Mouse (Mus musculus) adipocyte (in vitro differentiated cells): ENCODE results near the gene Ces1d.
"Not testable (repeated sequence)": the region's sequence is repeated elsewhere in the genome, so short reads cannot be mapped to it uniquely, and the experiment has no call there.

Experiments used
- DNase-seq: peaks from one replicate; pipeline ENCODE4 v3.0.0-alpha.2; 2016; ENCODE audit warnings: low spot score

The Ces1d gene

DNA sequence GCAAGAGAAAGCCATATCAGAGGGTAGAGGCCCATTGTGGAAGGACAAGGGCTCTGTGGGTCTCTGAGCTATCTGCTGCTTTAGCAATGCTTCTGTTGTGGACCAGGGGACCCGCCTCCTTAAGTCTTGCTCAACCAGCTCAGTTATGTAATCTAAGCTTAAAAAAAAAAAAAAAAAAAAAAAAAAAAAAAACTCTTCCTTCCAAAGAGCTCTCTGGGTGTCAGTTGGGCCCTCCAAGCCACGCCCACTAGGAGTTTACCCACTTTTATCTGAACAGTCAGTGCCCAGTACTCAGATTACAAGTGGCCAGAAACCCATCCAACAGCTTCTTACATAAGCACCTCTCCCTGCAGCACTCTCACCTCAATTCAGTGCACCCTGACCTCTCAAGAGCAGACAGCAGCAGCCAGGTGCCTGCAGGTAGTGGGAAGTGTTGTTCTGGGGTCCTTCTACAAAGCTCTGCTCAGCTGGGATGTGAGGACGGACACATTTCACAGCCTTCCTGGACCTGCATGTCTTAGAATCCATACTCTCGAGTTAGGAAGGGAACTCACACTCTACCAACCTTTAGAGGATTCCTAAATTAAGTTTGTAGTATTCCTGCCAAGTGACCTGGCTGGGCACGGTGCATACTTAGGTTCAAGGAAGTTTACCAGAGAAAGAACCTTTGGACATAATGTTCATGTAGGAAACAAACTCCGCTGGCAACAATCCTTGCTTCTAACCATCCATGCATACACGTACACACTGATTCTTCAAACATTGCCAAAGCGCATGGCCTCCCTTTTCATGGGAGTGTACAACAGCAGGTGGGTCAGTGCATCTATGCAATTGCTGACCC, at the start of gene Ces1d:
TSS of gene Ces1d (minus strand) at position 154 of the 841 bp plus-strand sequence.
- DNase-seq, result peak; percentile 10

- DNase-seq, result no peak
Observed at GRCm38 (mm10) chr8:93246057-93246456, 48.4 kb upstream of the Ces1d start.

DNA sequence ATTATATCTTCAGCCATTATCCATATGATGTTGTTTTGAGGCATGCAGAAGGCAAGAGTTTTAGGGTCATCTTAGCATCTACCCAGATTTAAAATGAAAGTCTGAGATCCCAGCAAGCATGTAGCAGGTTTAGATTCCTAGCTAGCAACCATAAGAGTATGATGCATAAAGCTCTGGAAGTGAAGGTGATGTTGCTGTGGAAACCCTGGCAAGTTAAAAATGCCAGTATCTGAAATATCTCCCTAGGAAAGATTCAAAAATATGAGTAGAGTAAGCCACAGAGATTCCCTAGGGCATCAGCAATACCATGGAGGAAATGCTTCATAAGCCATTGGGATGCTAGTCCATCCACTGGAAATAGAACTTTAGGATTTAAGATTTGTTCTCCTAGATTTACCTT, 42.2 kb upstream of the Ces1d start:
- no peak for DNase-seq

DNA sequence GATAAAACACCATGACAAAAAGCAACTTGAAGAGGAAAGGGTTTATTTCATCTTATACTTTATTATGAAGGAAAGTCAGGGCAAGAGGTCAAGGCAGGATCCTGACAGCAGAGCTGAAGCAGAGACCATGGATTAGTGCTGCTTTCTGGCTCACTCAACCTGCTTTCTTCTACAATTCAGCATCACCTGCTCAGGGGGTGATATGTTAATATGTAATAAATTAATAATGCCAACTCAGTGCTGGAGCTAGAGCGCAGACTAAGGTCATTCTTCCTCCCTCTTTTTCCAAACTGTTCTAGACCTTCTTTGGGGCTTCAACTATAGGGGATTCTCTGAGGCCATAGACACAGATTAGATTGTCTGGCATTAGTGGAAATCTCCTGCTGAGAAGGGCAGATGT, 38.0 kb upstream of the Ces1d start:
- DNase-seq, result no peak

DNA sequence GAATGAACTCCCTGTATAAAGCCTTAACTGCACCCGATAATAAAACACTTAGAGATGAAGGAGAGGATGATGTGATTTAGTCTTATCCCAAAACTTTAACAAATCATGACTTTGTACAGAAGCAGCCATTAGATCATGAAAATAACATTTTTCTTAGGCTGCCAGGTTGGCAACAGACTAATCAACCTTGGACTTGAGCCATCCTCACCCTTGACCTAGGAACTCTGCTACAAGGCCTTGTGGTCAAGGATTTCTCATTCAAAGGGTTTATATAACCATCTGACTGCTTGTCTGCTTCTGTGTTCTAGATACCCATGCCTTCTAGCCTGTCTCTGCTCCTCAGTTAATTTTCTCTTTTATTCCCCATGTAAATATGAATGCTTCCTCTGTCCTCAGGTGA, 37.1 kb upstream of the Ces1d start:
- DNase-seq, result peak; percentile 44

DNA sequence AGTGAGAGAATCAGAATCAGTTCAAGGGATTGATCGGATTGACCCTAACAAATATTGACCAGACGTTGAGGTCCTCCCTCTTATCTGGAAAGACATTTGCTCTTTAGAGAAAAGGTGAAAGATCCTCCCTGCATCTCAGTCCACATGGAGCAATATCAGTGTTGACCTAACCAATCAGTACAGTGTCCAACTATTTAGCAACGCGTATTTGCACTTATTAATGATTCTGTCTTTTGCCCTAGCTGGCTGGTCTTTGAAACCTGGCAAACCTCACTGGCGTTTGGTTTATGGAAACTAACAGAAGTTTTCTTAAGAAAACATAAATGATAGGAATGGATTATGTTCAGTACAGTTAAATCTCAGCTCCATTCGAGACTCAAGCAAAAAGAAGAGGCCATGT, 36.4 kb upstream of the Ces1d start:
- peak; percentile 40 for DNase-seq

- no peak for DNase-seq
Observed at GRCm38 (mm10) chr8:93229446-93229845, 31.8 kb upstream of the Ces1d start, which contains the start of gene Ces1e. Ces1e (minus strand) TSS chr8:93229619.

DNA sequence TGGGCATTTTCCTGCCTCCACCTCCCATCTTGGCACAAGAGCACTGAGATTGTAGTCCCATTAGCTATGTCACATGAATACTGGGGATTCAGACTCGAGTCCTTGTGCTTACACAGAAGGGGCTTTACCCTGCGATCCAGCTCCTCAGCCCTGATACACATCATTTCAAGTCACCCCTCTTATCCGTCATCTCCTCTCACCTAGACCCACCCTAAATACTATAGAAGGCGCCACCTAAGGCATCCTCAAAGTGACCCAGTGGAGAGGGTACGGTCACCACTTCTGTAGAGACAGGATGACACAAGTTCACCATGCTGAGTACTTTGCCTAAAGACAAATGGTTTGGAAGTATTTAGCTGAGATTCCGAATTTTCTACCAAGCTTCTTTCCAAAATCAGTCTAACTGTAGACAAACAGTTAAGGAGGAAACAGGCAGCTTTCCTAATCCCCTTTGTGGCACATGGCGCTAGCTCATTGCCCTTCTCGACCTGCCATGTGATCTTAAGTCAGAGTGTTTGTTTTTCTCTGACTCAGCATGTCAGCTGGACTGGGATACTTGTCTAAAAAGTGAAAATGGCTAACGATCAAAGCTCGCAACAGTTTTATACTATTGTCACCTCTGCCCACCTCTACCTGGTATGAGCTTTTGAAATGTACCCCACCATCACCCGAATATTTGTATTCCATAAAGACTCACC, 31.2 kb upstream of the Ces1d start:
- peak; percentile 21 for DNase-seq

DNA sequence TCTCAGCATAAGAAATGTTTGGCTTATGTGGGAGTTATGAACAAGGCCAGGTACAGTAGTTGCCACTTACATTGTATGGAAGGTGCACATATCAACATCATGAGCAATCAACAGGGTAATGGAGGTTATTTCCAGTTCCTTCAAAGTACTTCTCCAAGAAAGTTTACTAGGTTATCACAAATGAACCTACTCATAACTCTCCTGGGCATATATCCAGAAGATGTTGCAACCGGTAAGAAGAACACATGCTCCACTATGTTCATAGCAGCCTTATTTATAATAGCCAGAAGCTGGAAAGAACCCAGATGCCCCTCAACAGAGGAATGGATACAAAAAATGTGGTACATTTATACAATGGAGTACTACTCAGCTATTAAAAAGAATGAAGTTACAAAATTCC, 28.8 kb upstream of the Ces1d start:
- not testable (repeated sequence) for DNase-seq

DNA sequence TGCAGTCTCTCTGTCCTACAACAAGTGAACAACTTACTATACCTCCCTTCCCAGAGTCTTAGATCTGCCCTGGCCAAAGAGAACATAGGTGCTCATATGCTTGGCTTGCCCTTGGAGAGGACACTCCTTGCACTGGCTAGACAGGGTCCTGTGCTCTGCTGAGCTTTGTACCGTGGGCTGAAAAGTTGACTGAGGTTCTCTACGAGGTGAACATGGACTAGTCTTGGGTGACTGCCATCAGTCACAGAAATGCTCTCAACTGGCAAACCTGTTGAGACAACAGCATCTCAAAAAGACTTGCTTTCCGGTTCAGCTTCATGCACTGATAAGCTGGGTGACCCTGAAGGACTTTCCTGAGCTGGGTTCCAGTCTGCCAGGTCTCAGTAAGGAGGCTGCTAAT, 24.3 kb upstream of the Ces1d start:
- no peak for DNase-seq

DNA sequence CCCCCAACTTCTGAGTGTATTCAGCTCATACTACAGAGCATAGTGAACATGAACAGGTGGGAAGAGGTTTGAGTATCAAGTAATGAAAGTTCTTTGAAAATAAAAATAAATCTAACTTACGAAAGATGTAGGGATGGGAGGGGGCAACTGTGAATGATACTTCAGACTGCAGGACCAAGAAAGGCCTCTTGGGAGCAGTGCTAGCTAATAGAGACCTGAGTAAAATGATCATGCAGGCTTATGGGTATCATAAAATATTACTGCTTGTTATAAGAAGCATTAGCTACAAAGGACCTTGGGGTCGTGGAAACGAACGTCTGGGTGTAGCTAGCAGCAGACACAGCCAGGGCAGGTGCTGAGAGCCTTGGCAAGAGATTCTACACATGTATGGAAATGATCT, 20.2 kb upstream of the Ces1d start:
- peak; percentile 21 for DNase-seq

- no peak for DNase-seq
Observed at GRCm38 (mm10) chr8:93217375-93217774, 19.7 kb upstream of the Ces1d start.

GRCm38 (mm10) chr8:93211091-93211490, 13.5 kb upstream of the Ces1d start:
- DNase-seq, result peak; percentile 48

DNA sequence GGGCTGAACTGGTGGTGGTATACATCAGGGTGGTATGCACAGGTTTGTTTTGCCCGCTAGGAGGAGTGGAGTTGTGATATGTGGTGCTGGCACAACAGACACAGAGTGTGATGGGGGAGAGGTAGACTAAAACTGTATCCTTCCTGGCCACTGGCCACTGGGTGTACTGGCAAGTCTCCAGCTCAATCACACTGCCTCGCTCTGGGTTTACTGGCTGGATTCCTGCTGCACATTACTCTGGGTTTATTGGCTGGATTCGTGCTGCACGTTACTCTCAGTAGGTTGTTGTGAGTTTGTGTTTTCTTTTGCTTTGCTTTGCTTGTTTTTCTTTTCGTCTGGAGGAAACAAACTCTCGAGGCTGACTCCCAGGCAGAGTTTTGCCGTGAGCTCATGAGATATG, 1.5 kb upstream of the Ces1d start:
- DNase-seq, result not testable (repeated sequence)

DNA sequence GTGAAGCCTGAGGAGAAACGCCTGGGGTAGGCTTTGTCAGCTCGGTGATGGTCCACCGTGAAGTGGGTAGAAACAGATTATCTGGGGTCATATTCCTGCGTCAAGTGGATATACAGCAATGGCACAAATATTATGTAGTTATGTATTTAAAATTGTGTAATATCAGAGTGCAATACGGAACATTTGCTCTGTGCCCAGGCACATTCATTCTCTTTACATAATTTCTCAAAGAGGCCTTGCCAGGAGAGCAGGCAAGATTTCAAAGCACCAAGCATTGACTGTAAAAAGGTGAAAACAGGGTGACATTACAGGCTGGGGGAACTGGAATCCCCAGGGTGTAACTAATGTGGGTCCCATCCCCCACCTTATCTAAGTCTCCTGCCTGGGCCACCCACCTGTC, 1.2 kb downstream of the Ces1d start:
- DNase-seq, result no peak

GRCm38 (mm10) chr8:93180581-93181129, 17.0 kb downstream of the Ces1d start:
- DNase-seq, result no peak

DNA sequence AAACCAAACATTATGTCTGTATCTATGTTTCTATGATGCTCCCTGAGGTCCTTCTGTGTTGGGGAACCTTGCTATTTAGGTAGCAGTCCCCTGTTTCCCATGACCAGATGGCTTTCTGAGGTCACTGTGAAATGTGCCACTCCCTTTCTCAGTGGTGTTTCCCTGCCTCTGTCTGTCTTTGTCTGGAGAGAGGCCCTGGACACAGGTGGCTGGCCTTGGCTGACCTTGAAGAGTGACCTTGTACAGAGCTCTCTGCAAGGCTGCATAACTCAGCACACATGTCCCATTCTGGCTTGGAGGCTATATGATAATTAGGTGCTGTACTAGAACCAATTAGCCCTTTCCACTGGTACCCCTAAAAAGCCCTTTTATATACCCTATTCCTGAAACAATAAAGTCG, 21.0 kb downstream of the Ces1d start:
- DNase-seq, result no peak

- DNase-seq, result no peak
Observed at GRCm38 (mm10) chr8:93174554-93174953, 23.1 kb downstream of the Ces1d start.

- no peak for DNase-seq
Observed at GRCm38 (mm10) chr8:93171846-93172590, 25.6 kb downstream of the Ces1d start.

- DNase-seq, result no peak
Observed at GRCm38 (mm10) chr8:93163363-93163762, 34.3 kb downstream of the Ces1d start.

DNA sequence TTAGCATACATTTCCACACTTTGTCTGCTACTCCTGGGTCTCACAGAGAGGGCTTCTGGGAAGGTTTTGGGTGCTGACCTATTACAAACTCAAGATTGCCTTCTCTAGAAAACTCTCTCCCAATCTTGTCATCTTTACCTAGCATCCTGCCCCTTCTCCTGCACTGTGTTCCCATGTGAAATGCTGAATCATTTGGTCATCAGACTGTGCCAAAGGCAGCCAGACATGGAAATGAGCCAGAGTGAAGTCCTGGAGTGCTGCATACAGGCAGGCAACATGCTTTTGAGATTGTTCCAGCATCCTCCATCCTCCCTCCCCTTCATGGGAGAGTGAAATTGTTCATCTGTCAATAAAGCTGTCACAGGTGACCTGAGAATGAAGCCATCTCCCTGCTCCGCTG, 46.2 kb downstream of the Ces1d start:
- DNase-seq, result peak; percentile 15

GRCm38 (mm10) chr8:93147331-93147730, 50.3 kb downstream of the Ces1d start:
- DNase-seq, result no peak
